Mouse (Mus musculus) embryonic facial prominence, embryonic 12.5 days (tissue): Measurements from ENCODE around the gene Aqp6. TPM values are rescaled to one million over a fixed set of nuclear protein-coding genes. Genes with fewer than 3 reads are reported as not detected.

Experiments used
- ATAC-seq: fragments of 200-750 bp; cut with Nextera tagmentation; 2 replicates; pipeline ENCODE4 v1.8.0; 2017; ENCODE audit not compliant: insufficient number of reproducible peaks, insufficient read depth, low FRiP score, low TSS enrichment
- H3K27ac ChIP-seq: fragments of 300-500 bp; sonication (generic); 2 replicates; pipeline ENCODE4 v1.5.1; 2016; ENCODE audit warnings: mild to moderate bottlenecking
- H3K27me3 ChIP-seq: fragments of 300-500 bp; sonication (generic); 2 replicates; pipeline ENCODE4 v1.6.1; 2016; ENCODE audit warnings: mild to moderate bottlenecking, moderate library complexity
- H3K36me3 ChIP-seq: fragments of 300-500 bp; sonication (generic); 2 replicates; pipeline ENCODE4 v1.6.1; 2016; ENCODE audit warnings: mild to moderate bottlenecking
- H3K4me1 ChIP-seq: fragments of 300-500 bp; sonication (generic); 2 replicates; pipeline ENCODE4 v1.6.1; 2016
- H3K4me2 ChIP-seq: fragments of 300-500 bp; sonication (generic); replicated peaks from 2 replicates; pipeline ENCODE4 v1.6.1; 2016; ENCODE audit warnings: mild to moderate bottlenecking, moderate library complexity
- H3K4me3 ChIP-seq: fragments of 300-500 bp; sonication (generic); 2 replicates; pipeline ENCODE4 v1.5.1; 2016; ENCODE audit warnings: mild to moderate bottlenecking
- H3K9ac ChIP-seq: fragments of 300-500 bp; sonication (generic); 2 replicates; pipeline ENCODE4 v1.6.1; 2016; ENCODE audit warnings: mild to moderate bottlenecking, moderate library complexity
- H3K9me3 ChIP-seq: fragments of 300-500 bp; sonication (generic); 2 replicates; pipeline ENCODE4 v1.6.1; 2016; ENCODE audit warnings: mild to moderate bottlenecking, moderate library complexity
- WGBS: fragments of 180-500 bp; shearing (Covaris S2); methylation state at CpG from one replicate; pipeline ENCODE4 v1.1.7; 2016; 5-methylcytosine and 5-hydroxymethylcytosine counted together
- polyA plus RNA-seq: library from polyadenylated mRNA; unstranded; fragments of >200 nt; fragmentation: Nextera tagmentation; extraction: Ambion mirVana; gene quantifications from 2 replicates; pipeline ENCODE4 v1.2.1, GENCODE M21; 2016

Gene Aqp6
- polyA plus RNA-seq, 1 experiment from 2014 or later, result 0.08 TPM

DNA sequence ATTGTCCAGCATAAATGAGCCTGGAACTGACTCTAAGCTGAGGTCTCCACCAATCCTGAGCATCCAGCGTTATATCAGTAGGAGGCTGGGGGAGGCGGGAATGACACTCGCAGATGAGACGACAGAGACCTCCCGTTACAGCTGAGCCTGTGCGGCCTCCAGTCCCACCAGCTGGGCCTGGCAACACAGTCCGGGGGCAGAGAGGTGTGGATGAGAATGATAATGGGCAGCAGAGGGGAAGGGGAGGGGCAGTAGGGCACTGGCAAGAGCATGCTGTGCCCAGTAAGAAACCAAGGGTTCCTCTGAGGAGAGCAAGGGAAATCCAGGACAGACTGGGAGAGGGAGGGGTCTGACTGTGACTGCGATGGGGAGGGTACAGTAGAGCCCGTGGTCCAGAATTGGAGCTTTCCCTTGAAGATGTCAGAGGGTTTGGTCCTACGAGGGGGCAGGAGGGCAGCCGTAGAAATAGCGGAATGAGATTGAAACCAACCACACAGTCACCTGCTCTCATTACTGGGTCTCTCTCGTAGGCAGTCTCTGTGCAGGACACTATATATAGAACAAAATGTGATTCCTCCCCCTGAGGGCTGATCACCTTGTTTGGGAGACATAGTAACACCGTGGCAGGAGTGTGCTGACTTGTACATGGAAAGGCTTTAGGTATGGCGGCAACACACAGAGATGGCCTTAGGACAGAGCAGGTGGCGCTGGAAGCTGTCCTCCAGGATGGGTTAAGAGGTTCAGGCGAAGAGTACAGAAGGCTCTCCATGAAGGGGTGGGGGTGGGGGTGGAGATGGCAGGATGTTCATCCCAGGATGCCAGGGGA is 1.7 kb upstream of the Aqp6 start:
- H3K4me3 ChIP-seq, result no peak overlapping the region
- H3K9me3 ChIP-seq, result no peaks in the 10 kb centered on the region
- peaks cover 75% of the 10 kb centered on the region for H3K27me3 ChIP-seq
- 59% methylated on average over 17 of the region's 17 CpGs for WGBS
- H3K4me1 ChIP-seq, result peaks cover 11% of the 10 kb centered on the region
- H3K27ac ChIP-seq, result no peak overlapping the region
- H3K4me2 ChIP-seq, result no peak overlapping the region
- H3K9ac ChIP-seq, result no peak overlapping the region
- no peaks in the 10 kb centered on the region for H3K36me3 ChIP-seq
- ATAC-seq, result no peak

GRCm38 (mm10) chr15:99601823-99602120 is 572 bp downstream of the Aqp6 start:
- H3K4me3 ChIP-seq, result no peak overlapping the region
- peaks cover 13% of the 10 kb centered on the region for H3K4me1 ChIP-seq
- no peak overlapping the region for H3K9ac ChIP-seq
- H3K4me2 ChIP-seq, result no peak overlapping the region
- no peaks in the 10 kb centered on the region for H3K9me3 ChIP-seq
- peaks cover 79% of the 10 kb centered on the region for H3K27me3 ChIP-seq
- WGBS, result 24% methylated on average over 5 of the region's 5 CpGs
- ATAC-seq, result no peak
- H3K27ac ChIP-seq, result no peak overlapping the region
- H3K36me3 ChIP-seq, result no peaks in the 10 kb centered on the region

DNA sequence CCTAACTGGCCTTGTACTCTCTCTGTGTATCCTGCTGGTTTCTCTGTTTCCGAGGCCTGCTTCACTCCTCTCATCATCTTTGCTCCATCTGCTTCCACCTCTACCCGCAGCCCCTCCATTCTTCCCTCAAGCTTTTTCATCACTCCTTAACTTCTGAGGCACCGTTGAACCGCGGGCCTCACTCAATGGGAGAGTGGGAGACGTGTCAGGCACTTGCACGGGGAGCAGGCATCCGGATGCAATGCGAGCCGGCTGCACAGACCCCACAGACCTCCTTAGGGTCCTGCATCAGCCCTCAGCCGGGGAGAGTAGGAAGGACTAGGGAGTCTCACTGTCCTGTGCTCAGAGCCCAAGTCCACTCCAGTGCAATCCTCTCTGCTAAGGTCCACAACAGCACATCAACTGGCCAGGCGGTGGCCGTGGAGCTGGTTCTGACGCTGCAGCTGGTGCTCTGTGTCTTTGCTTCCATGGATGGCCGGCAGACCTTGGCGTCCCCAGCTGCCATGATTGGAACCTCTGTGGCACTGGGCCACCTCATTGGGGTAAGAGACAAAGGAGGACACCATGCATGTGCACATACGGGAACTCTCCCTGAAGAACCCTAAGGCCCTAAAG is 1.1 kb downstream of the Aqp6 start:
- Histone ChIP-seq H3K4me2 (no peak overlapping the region), H3K36me3 (no peaks in the 10 kb centered on the region), H3K27ac (no peak overlapping the region), H3K4me3 (no peak overlapping the region), H3K27me3 (peaks cover 75% of the 10 kb centered on the region), H3K9me3 (no peaks in the 10 kb centered on the region), H3K9ac (no peak overlapping the region), H3K4me1 (peaks cover 19% of the 10 kb centered on the region)
- ATAC-seq, result no peak
- WGBS, result 69% methylated on average over 17 of the region's 17 CpGs

DNA sequence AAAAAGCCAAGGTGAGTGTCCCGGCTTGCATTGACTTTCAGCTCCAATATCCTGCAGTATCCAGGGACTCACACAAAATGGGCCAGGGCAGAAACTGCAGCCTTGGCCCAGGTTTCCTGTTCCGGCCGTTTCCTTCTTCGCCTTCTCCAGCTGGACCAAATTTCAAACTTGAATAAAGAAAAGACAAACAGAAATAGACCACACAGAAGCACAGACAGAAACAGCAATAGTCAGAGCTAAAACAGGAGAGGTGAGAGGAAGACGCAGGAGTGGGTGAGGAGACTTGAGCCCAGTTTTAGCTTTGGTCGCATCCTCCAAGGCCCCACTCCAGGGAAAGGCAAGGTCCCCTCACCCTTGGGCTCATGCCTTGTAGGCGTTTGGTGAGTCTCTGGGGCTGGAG is 2.0 kb downstream of the Aqp6 start:
- Histone ChIP-seq H3K4me2 (no peak overlapping the region), H3K27ac (no peak overlapping the region), H3K4me3 (no peak overlapping the region), H3K27me3 (peaks cover 66% of the 10 kb centered on the region), H3K9ac (no peak overlapping the region), H3K36me3 (no peaks in the 10 kb centered on the region), H3K4me1 (peaks cover 28% of the 10 kb centered on the region), H3K9me3 (no peaks in the 10 kb centered on the region)
- WGBS, result 68% methylated on average over 7 of the region's 7 CpGs
- no peak for ATAC-seq

GRCm38 (mm10) chr15:99605595-99605994 is 4.4 kb downstream of the Aqp6 start:
- Histone ChIP-seq H3K4me3 (no peak overlapping the region), H3K27me3 (peaks cover 60% of the 10 kb centered on the region), H3K9me3 (no peaks in the 10 kb centered on the region), H3K36me3 (no peaks in the 10 kb centered on the region), H3K27ac (no peak overlapping the region), H3K4me2 (no peak overlapping the region), H3K9ac (no peak overlapping the region), H3K4me1 (peaks cover 36% of the 10 kb centered on the region)
- ATAC-seq, result no peak
- WGBS, result 73% methylated on average over 2 of the region's 3 CpGs

DNA sequence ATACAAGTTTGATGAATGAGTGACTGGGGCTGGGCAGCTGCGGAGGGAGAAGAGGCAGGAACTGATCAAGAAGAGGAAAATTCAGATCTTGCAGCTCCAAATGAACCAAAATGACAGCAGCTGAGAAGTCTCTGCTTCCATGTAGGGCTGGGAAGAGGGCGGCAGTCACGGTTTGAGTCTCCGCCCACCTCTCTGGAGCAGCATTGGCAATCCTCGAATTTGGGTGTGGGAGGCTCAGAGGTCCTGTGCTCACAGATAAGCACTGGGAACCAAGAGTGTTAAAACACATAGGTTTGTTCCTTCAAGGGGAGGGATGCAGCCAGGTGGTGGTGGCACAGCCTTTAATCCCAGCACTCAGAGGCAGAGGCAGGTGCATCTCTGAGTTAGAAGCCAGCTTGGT is 5.3 kb downstream of the Aqp6 start:
- ATAC-seq, result no peak
- Histone ChIP-seq H3K36me3 (no peaks in the 10 kb centered on the region), H3K4me1 (peaks cover 41% of the 10 kb centered on the region), H3K9me3 (no peaks in the 10 kb centered on the region), H3K4me2 (no peak overlapping the region), H3K27ac (no peak overlapping the region), H3K27me3 (peaks cover 53% of the 10 kb centered on the region), H3K9ac (no peak overlapping the region), H3K4me3 (no peak overlapping the region)
- WGBS, result 31% methylated on average over 5 of the region's 5 CpGs

DNA sequence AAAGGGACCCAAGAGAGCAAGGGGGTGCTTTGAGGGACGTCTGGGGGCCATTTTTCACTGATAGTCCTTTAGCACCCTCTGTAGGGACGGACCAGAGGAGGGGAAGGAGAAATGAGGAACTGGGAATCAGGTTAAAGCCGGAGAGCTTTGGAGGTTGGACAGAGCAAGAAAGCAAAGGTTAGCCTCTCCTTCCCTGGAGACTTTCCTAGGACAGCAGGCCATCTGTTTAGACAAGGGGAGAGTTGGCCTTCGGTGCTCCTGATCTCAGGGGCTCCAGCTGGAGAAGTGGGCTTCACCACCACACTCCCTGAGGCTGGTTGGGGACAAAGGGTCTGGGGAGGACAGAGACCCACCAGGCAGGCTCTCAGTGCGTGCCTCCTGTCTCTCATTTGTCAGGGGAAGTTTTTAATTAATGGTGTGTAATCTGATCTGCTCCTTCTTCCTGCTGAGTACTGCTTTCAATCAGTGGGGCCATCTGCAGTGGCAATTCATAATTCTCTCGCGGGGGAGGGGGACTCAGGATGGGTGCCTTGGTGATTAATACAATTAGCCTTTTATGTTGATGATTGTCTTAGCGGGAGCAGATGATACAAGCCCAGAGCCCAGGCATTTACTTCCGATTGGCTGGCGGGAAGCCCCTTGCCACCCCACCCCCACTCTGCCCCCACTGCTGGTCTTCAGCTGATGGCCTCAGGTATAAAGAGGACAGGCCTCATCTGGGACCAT is 6.4 kb downstream of the Aqp6 start:
- Histone ChIP-seq H3K9me3 (0 out of 2 replicates have a peak, but pooled peaks cover 2% of the 10 kb centered on the region), H3K27me3 (peaks cover 58% of the 10 kb centered on the region), H3K36me3 (no peaks in the 10 kb centered on the region), H3K27ac (no peak overlapping the region), H3K4me3 (no peak overlapping the region), H3K4me1 (peaks cover 38% of the 10 kb centered on the region), H3K9ac (no peak overlapping the region), H3K4me2 (peak overlapping the region; percentile 1; the same call in 1 of the 2 replicates)
- ATAC-seq, result no peak
- 8% methylated on average over 10 of the region's 10 CpGs for WGBS

DNA sequence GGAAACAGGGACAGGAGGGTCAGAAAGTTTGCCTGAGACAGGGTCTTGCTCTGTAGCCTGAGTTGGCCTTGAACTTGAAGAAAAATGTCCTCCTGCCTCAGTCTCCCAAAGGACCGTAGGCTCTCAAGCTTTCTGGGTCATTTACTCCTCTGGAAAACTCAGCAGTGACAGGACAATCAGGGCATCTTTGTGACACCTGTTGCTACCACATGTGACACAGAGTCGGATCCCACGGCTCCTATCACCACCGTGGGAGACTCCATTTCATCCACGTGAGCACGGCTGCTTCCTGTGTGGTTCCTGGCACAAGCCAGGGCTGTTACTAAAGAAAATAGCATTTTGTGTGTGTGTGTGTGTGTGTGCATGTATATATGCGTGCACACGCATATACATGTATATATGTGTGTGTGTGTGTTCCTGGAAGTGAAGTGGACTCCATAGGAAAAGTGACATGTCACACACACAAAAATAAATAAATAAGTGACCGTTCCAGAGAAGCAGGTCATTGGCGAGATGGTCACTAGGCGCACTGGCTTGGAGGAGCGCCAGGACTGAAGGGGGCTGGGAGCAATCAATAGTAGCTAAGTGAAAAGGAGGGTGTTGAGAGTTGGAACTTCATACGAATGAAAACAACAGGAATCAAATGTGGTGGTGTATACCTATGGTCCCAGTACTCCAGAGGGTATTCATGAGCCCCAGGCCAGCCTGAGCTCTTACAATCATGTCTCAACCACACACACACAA is 7.4 kb downstream of the Aqp6 start:
- Histone ChIP-seq H3K27ac (no peak overlapping the region), H3K9me3 (0 out of 2 replicates have a peak, but pooled peaks cover 3% of the 10 kb centered on the region), H3K4me1 (peaks cover 38% of the 10 kb centered on the region), H3K9ac (no peak overlapping the region), H3K4me3 (no peak overlapping the region), H3K4me2 (no peak overlapping the region), H3K36me3 (no peaks in the 10 kb centered on the region), H3K27me3 (peaks cover 53% of the 10 kb centered on the region)
- ATAC-seq, result no peak
- 72% methylated on average over 13 of the region's 13 CpGs for WGBS

DNA sequence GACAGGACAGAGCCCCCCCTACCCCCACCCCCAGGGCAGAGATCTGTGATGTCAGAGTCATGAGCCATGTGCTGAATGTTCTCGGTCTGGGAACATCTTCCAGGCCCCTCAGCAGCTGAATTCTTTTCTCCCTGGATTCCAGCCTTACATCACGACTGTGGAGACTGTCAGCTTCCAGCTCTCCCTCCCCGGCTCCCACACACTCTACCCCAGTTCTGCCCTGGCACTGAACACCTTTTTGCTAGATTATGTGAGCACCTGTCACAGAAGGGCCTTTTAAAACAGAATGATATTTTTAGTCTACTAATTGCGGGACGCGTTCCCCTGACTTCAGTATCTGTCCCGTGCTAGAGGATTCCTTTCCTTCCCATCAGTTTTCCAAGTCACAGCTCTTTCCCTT is 10.4 kb downstream of the Aqp6 start:
- no peak overlapping the region for H3K4me3 ChIP-seq
- peaks cover 49% of the 10 kb centered on the region for H3K4me1 ChIP-seq
- H3K4me2 ChIP-seq, result no peak overlapping the region
- ATAC-seq, result no peak
- no peak overlapping the region for H3K27ac ChIP-seq
- H3K27me3 ChIP-seq, result peaks cover 39% of the 10 kb centered on the region
- H3K36me3 ChIP-seq, result no peaks in the 10 kb centered on the region
- 64% methylated on average over 7 of the region's 7 CpGs for WGBS
- H3K9me3 ChIP-seq, result 0 out of 2 replicates have a peak, but pooled peaks cover 3% of the 10 kb centered on the region
- H3K9ac ChIP-seq, result no peak overlapping the region

GRCm38 (mm10) chr15:99614273-99614672 is 13.1 kb downstream of the Aqp6 start:
- Histone ChIP-seq H3K9ac (no peak overlapping the region), H3K27ac (no peak overlapping the region), H3K4me1 (peaks cover 23% of the 10 kb centered on the region), H3K4me2 (no peak overlapping the region), H3K27me3 (peaks cover 27% of the 10 kb centered on the region), H3K4me3 (no peak overlapping the region), H3K9me3 (0 out of 2 replicates have a peak, but pooled peaks cover 3% of the 10 kb centered on the region), H3K36me3 (no peaks in the 10 kb centered on the region)
- no peak for ATAC-seq
- 76% methylated on average over 13 of the region's 13 CpGs for WGBS

GRCm38 (mm10) chr15:99614753-99615152 is 13.6 kb downstream of the Aqp6 start:
- H3K4me2 ChIP-seq, result 0 out of 2 replicates have a peak overlapping the region, but pooled peaks have one; percentile 3
- H3K36me3 ChIP-seq, result peaks cover 5% of the 10 kb centered on the region; the same call in 1 of the 2 replicates
- WGBS, result 5% methylated on average over 12 of the region's 12 CpGs
- 0 out of 2 replicates have a peak, but pooled peaks cover 3% of the 10 kb centered on the region for H3K9me3 ChIP-seq
- H3K4me3 ChIP-seq, result no peak overlapping the region
- no peak overlapping the region for H3K9ac ChIP-seq
- peaks cover 21% of the 10 kb centered on the region for H3K4me1 ChIP-seq
- H3K27me3 ChIP-seq, result peaks cover 26% of the 10 kb centered on the region
- no peak for ATAC-seq
- no peak overlapping the region for H3K27ac ChIP-seq
